Comparison of ENCODE assay signal across 10 mouse cellular contexts in the genomic region with DNA sequence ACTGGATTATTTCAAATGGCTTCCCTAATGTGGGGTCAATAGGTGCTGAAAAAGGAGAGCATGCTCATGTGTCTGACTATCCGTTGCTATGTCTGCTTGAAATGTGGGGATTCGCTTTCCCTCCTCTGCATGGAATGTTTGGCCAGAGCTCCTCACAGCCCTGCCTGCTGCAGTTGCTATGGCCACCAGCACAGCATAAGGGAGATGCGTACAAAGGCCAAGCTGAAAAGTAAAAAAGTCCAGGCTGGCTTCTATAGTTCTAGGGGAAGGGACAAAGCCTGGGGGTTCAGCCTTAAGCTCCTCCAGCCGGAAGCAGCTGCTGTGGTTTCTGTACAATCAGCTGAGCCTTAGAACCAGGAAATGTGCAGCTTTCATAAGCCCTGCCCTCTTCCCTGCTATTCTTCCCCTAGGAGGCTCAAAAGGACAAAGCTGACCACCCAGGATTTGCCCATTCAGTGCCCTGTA. TPM values are rescaled to one million over a fixed set of nuclear protein-coding genes. Genes with fewer than 3 reads are reported as not detected.
DNase-seq lines count a peak whose midpoint lies in the region; ATAC-seq and TF ChIP-seq lines count a peak whose summit lies in the region.
"Had no signal": no experiment of that assay in that cellular context is flagged by ENCODE, and none has a peak within 500 bp of the region (broad histone marks: within the 10 kb centered on the region; RNA-seq: fewer than 3 reads in every experiment).

No protein-coding gene starts in this region.

- no peak overlapping the region for H3K4me3 ChIP-seq in kidney, adult 2 months (ENCODE audit: insufficient read depth, low read depth, low read length)
- H3K4me3 ChIP-seq in embryonic facial prominence, embryonic 14.5 days (ENCODE audit: low read depth, low read length): no peak overlapping the region
- H3K4me3 ChIP-seq in limb, embryonic 10.5 days: no peak overlapping the region
- no peak overlapping the region for H3K4me3 ChIP-seq in stomach, embryonic 14.5 days (ENCODE audit: low read depth, low read length)

- no peak for DNase-seq in kidney, adult 2 months
- DNase-seq in kidney, postnatal 36 days: no peak
- DNase-seq in embryonic facial prominence, embryonic 14.5 days (ENCODE audit: low spot score): peak; percentile 75
- no peak for DNase-seq in limb, embryonic 10.5 days (ENCODE audit: low spot score)
- no peak for DNase-seq in cerebellum, adult 9-11 months
- no peak for DNase-seq in urinary bladder, postnatal 4 days (ENCODE audit: low spot score in 2 of 2)
- DNase-seq in adrenal gland, adult 18-20 months (ENCODE audit: low spot score in 2 of 2): no peak

- H3K4me2 ChIP-seq in embryonic facial prominence, embryonic 14.5 days (ENCODE audit: low read depth, low read length): no peak overlapping the region
- H3K4me2 ChIP-seq in stomach, embryonic 14.5 days (replicated peaks; ENCODE audit: low read depth, low read length): no peak overlapping the region

- no peak for TF ChIP-seq CTCF in kidney, adult 2 months (conservative IDR thresholded peaks at IDR 0.05; ENCODE audit: insufficient read depth, insufficient read length, low read depth, low read length)

- peak; percentile 78 for ATAC-seq in embryonic facial prominence, embryonic 14.5 days (ENCODE audit: low read depth)
- peak; percentile 80 for ATAC-seq in stomach, embryonic 14.5 days (ENCODE audit: insufficient number of reproducible peaks, insufficient read depth, low FRiP score, low read depth)

- peak overlapping the region; percentile 11; the same call in 1 of the 2 replicates for H3K27ac ChIP-seq in kidney, adult 2 months (ENCODE audit: insufficient read depth, low read depth, low read length)
- H3K27ac ChIP-seq in embryonic facial prominence, embryonic 14.5 days (replicated peaks; ENCODE audit: low read depth, low read length): peak overlapping the region; percentile 55; the same call in 1 of the 2 replicates
- 0 out of 2 replicates have a peak overlapping the region, but pooled peaks have one; percentile 14 for H3K27ac ChIP-seq in limb, embryonic 10.5 days
- peak overlapping the region; percentile 90 for H3K27ac ChIP-seq in stomach, embryonic 14.5 days (ENCODE audit: low read length)

- 39% methylated on average over 4 of the region's 4 CpGs for WGBS in kidney, adult 2 months
- 47% methylated on average over 4 of the region's 4 CpGs for WGBS in embryonic facial prominence, embryonic 14.5 days
- WGBS in limb, embryonic 10.5 days: 87% methylated on average over 4 of the region's 4 CpGs
- 13% methylated on average over 4 of the region's 4 CpGs for WGBS in stomach, embryonic 14.5 days

- no peak overlapping the region for H3K9ac ChIP-seq in embryonic facial prominence, embryonic 14.5 days (ENCODE audit: low read depth, low read length)
- H3K9ac ChIP-seq in stomach, embryonic 14.5 days (replicated peaks; ENCODE audit: low read depth, low read length): no peak overlapping the region

- H3K9me3 ChIP-seq in embryonic facial prominence, embryonic 14.5 days (ENCODE audit: control insufficient read depth, low read length): no peaks in the 10 kb centered on the region
- no peaks in the 10 kb centered on the region for H3K9me3 ChIP-seq in limb, embryonic 10.5 days (replicated peaks)
- H3K9me3 ChIP-seq in stomach, embryonic 14.5 days (ENCODE audit: control insufficient read depth, low read depth, low read length): no peaks in the 10 kb centered on the region

- no peaks in the 10 kb centered on the region for H3K36me3 ChIP-seq in kidney, adult 2 months (ENCODE audit: control insufficient read depth, insufficient read depth, low read length)
- H3K36me3 ChIP-seq in embryonic facial prominence, embryonic 14.5 days (ENCODE audit: control insufficient read depth, insufficient read depth, low read length): no peaks in the 10 kb centered on the region
- H3K36me3 ChIP-seq in limb, embryonic 10.5 days: no peaks in the 10 kb centered on the region
- H3K36me3 ChIP-seq in stomach, embryonic 14.5 days (ENCODE audit: control insufficient read depth, insufficient read depth, low read length): no peaks in the 10 kb centered on the region

- no peaks in the 10 kb centered on the region for H3K27me3 ChIP-seq in kidney, adult 2 months (replicated peaks; ENCODE audit: control insufficient read depth, insufficient read depth, low read length)
- H3K27me3 ChIP-seq in embryonic facial prominence, embryonic 14.5 days (replicated peaks; ENCODE audit: control insufficient read depth, insufficient read depth, low read length): no peaks in the 10 kb centered on the region
- no peaks in the 10 kb centered on the region for H3K27me3 ChIP-seq in limb, embryonic 10.5 days (ENCODE audit: low read depth, poor library complexity, severe bottlenecking)
- no peaks in the 10 kb centered on the region for H3K27me3 ChIP-seq in stomach, embryonic 14.5 days (ENCODE audit: control insufficient read depth, insufficient read depth, low read length)

- TF ChIP-seq POLR2A in kidney, adult 2 months (IDR thresholded peaks at IDR 0.05; ENCODE audit: low read depth, low read length): no peak

- H3K4me1 ChIP-seq in kidney, adult 2 months (ENCODE audit: control insufficient read depth, insufficient read depth, low read length): peaks cover 13% of the 10 kb centered on the region
- peaks cover 8% of the 10 kb centered on the region for H3K4me1 ChIP-seq in embryonic facial prominence, embryonic 14.5 days (ENCODE audit: control insufficient read depth, insufficient read depth, low read length)
- H3K4me1 ChIP-seq in limb, embryonic 10.5 days: 0 out of 2 replicates have a peak, but pooled peaks cover 2% of the 10 kb centered on the region
- peaks cover 14% of the 10 kb centered on the region for H3K4me1 ChIP-seq in stomach, embryonic 14.5 days (ENCODE audit: control insufficient read depth, insufficient read depth, low read length)

RNA-seq across cellular contexts. Expression of a gene that starts 27.7 kb away (rescaled TPM):
- polyA plus RNA-seq in kidney, adult 2 months (2012; rRNA removed): not detected in 2 replicates
- polyA plus RNA-seq in embryonic facial prominence, embryonic 14.5 days (2014; fragmentation: Nextera tagmentation; extraction: Ambion mirVana): not detected in 2 replicates
- polyA plus RNA-seq in limb, embryonic 10.5 days (2016; fragmentation: Nextera tagmentation; extraction: Ambion mirVana): not detected in 2 replicates
- 0.25 TPM in 1 of 2 replicates, not detected in the other for polyA plus RNA-seq in stomach, embryonic 14.5 days (2014; fragmentation: Nextera tagmentation; extraction: Ambion mirVana)
- not detected for total RNA-seq in adrenal gland, adult 18-20 months (2021)
- total RNA-seq: ES-E14; layer of hippocampus, adult 18-20 months had no signal

RNA-seq across cellular contexts. Expression of a gene that starts 36.9 kb away (rescaled TPM):
- 28.0 and 37.5 TPM in 2 replicates for polyA plus RNA-seq in kidney, adult 2 months (2012; rRNA removed)
- polyA plus RNA-seq in embryonic facial prominence, embryonic 14.5 days (2014; fragmentation: Nextera tagmentation; extraction: Ambion mirVana): 0.40 and 0.52 TPM in 2 replicates
- polyA plus RNA-seq in limb, embryonic 10.5 days (2016; fragmentation: Nextera tagmentation; extraction: Ambion mirVana): 0.21 TPM in 1 of 2 replicates, not detected in the other
- 1.5 and 1.7 TPM in 2 replicates for polyA plus RNA-seq in stomach, embryonic 14.5 days (2014; fragmentation: Nextera tagmentation; extraction: Ambion mirVana)
- not detected for total RNA-seq in adrenal gland, adult 18-20 months (2021)
- total RNA-seq: ES-E14; layer of hippocampus, adult 18-20 months had no signal

RNA-seq across cellular contexts. Expression of a gene that starts 53.1 kb away (rescaled TPM):
- 300 and 359 TPM in 2 replicates for polyA plus RNA-seq in kidney, adult 2 months (2012; rRNA removed)
- polyA plus RNA-seq in embryonic facial prominence, embryonic 14.5 days (2014; fragmentation: Nextera tagmentation; extraction: Ambion mirVana): 258 and 266 TPM in 2 replicates
- 37.3 and 51.1 TPM in 2 replicates for polyA plus RNA-seq in limb, embryonic 10.5 days (2016; fragmentation: Nextera tagmentation; extraction: Ambion mirVana)
- polyA plus RNA-seq in stomach, embryonic 14.5 days (2014; fragmentation: Nextera tagmentation; extraction: Ambion mirVana): 49.9 and 62.0 TPM in 2 replicates
- total RNA-seq in adrenal gland, adult 18-20 months (2021): 10 to 100 TPM; 49.2 to 73.6 TPM

Comparison
In these comparisons a context has a peak if more than half of its experiments do, and no peak if none do; other contexts are left out.
1. H3K27ac ChIP-seq: peak in every context shown above with its lines; median percentile 90 in stomach, embryonic 14.5 days; 55 in embryonic facial prominence, embryonic 14.5 days; 14 in limb, embryonic 10.5 days; 11 in kidney, adult 2 months.
2. RNA of a gene that starts 36.9 kb away (polyA plus RNA-seq): 28.0 to 37.5 TPM in kidney, adult 2 months; 1.5 to 1.7 TPM in stomach, embryonic 14.5 days, 0.40 to 0.52 TPM in embryonic facial prominence, embryonic 14.5 days and 0.21 TPM in limb, embryonic 10.5 days; every median in the first group is over 10 times any median in the second.